Mouse (Mus musculus) urinary bladder, postnatal 36 days (tissue): ENCODE measurements around the gene Cbs.

Source experiments
- DNase-seq, 2 experiments: peaks; one replicate each; pipeline ENCODE4 v3.0.0; 2022; ENCODE audit warnings: low spot score in 2 of 2, mixed read lengths in 1 of 2

The Cbs gene

GRCm38 (mm10) chr17:31636942-31637811 lies at the start of gene Cbs:
Gene Cbs (minus strand): TSS chr17:31637238.
- DNase-seq: peak; percentile 46 to 80

GRCm38 (mm10) chr17:31686225-31686564 lies 49.2 kb upstream of the Cbs start:
- DNase-seq: no peak

GRCm38 (mm10) chr17:31685514-31686224 lies 48.6 kb upstream of the Cbs start:
- DNase-seq: peak; percentile 80 to 81

DNA sequence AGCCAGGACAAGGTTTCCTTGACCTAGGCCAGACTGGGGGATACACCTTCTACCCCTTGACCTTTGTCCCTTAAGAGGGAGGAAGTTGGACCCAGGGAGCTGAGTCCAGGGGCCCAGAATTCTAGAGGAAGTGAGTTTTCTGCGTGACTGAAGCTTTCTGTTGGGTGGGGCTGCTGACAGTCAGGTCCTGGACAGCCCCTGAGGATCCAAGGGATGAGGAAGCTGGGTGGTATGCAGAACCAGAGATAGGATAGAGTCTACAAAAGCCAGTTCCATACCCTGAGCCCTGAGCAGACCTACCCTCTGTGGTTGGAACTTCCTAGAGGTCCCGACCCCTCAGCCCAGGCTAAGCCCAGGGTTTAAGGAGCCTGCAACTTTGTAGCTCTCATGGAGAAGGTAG lies 43.4 kb upstream of the Cbs start:
- no peak for DNase-seq

DNA sequence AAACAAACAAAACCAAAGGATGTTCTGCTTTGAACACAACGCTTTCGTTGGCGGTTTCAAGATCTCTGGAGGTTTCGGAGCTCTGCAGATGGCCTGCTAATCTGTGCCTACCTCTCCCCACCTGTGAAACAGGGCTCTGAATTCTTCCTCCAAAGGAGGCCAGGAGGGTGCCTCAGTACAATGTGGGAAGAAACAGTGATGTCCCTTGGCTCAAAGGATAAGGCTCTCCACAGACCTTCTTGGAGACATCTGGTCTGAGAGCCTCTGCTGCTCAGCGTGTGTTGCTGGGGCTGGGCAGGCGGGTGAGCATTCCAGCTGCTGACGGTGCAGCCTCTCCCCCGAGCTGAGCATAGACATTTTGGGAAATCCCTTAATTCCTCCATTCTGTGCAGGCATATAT lies 40.5 kb upstream of the Cbs start, which contains the start of gene Cryaa:
Gene Cryaa, plus strand, starts transcription at position 301 of the 400 bp plus-strand sequence.
- DNase-seq: no peak

DNA sequence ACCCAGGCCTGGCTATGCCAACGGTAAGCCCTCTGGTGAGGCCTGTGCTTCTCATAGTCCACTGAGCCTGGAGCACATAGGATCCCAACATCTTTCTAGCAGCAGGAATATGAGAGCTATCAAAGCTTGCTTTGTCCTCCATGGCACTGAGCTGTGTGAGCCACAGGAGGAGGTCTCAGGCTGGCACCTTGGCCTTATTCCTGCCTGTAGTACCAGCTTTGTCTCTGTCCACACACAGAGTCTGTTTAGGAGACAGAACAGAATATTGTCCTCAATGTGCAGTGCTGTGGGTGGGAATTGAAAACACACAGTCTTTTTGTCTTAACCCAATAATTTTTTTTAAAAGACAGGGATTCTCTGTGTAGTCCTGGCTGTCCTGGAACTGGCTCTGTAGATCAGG lies 37.4 kb upstream of the Cbs start:
- DNase-seq: no peak

- no peak for DNase-seq
These were observed 35.2 kb upstream of the Cbs start for GRCm38 (mm10) chr17:31672279-31672678.

- DNase-seq: no peak
These were observed 34.7 kb upstream of the Cbs start for GRCm38 (mm10) chr17:31671698-31672097.

DNA sequence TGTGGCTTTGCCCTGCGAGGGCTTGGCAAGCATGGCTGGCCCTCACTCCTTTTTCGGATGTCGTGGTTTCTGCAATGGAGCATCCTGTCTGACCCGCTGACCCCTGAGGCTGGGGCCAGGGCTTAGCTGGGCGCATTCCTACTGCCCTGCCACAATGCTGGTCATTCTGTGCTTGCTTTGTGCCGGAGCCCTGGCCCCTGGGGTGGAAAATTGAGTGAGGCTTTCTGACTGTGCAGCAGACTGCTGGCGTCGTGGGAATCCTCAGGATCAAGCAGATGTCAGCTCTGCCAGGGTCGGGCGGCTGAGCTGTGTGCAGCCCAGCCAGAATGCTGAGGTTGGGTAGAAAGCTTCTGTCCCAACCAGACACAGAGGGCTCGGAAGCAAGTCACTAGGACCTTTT lies 33.1 kb upstream of the Cbs start:
- no peak for DNase-seq

DNA sequence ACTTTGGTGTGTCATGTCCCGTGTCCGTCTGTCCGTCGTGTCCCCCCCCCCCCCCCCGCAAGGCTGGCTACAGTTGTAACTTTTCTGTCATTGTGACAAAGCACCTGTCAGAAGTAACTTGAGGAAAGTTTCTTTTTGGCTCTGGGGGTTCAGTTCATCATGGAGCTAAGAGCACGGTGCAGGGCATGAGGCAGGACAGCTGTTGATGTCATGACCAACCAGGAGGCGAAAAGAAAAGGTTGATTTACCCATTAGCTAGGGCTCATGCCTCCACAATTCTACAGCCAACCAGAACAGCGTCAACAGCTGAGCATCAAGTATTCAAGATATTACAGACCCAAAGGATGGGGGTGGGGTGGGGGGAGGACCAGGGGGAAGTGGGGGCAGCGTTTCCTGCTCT lies 31.3 kb upstream of the Cbs start:
- no peak for DNase-seq

DNA sequence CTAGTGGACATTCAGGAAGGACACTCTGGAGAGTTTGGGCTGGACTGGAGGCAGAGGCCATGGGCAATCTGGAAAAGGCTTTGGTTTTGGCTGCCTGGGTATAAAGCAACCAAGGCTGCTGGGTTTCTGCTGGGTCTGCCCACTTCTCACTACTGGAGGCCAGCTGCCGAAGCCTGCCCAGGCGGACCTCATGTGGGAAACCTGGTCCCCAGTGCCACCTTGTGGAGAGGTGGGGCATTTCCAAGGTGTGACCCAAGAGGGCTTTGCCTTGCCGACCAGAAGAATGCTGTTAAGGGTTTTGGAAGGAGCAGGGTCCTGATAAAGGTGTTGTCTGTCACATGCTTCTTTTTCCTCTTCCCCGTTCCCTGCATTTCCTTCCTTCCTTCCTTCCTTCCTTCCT lies 27.7 kb upstream of the Cbs start:
- DNase-seq: peak; percentile 73 to 83

GRCm38 (mm10) chr17:31662855-31663254 lies 25.8 kb upstream of the Cbs start:
- DNase-seq: no peak

DNA sequence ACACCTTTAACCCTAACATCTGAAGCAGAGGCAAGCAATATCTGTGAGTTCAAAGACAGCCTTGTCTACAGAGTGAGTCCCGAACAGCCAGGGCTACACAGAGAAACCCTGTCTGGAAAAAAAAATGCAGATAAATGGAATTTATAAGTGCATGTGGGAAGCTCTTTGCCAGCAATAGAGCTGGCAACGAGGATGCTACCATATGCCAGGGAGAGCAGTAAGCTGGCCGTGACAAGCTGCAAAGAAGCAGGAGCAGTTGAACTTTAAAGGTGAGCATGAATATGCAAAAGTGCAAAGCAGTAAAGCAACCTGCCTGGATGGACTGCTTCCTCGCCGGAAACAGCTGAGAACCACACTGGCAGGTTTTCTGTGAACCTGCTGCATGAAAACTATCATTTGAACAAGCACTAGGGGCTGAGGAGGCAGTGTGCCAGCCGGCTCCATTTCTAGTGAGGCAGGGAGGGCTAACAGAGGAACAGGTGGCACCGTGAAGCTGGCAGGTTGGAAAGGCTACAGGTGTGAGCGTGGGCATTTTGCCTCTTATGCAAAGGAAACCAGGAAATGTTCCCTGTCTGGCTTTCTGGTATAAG lies 23.7 kb upstream of the Cbs start:
- DNase-seq: no peak

DNA sequence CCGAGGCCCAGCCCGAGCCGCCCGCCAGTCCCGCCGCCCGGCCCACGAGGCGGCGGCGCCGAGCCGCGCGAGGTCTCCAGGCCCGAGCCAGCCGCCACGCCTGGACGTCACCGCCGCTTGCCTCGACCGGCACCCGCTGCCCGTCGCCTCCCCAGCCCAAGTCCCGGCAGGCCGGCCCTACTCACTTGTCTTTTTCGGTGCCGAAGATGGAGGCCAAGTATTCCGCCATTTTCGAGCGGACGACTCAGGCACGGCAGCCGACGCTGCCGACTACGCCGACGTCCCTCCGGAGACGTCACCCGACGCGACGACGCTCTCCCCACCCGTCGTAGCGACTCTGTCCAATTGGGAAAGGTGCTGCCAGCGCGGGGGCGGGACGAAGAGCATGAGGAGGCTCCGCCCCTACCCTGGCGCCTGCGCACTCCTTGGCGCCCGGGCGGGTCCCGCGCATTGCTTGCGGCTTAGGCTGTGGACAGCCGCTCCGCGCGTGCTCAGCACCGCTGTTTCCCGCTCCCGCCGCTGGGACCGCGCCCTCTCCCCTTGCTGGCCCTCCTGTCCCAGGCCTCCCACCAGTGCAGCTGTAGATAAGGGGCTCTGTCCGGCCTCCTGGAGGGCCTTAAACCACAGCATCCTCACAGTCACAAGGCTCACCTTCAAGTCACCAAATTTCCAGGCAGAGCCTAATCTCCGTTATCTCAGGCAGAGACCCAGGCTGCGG lies 21.6 kb upstream of the Cbs start, which contains the start of gene U2af1:
Gene U2af1, minus strand, starts transcription at position 425 of the 718 bp plus-strand sequence.
- peak; percentile 97 for DNase-seq

- no peak for DNase-seq
These were observed 21.1 kb upstream of the Cbs start for GRCm38 (mm10) chr17:31658136-31658467.

DNA sequence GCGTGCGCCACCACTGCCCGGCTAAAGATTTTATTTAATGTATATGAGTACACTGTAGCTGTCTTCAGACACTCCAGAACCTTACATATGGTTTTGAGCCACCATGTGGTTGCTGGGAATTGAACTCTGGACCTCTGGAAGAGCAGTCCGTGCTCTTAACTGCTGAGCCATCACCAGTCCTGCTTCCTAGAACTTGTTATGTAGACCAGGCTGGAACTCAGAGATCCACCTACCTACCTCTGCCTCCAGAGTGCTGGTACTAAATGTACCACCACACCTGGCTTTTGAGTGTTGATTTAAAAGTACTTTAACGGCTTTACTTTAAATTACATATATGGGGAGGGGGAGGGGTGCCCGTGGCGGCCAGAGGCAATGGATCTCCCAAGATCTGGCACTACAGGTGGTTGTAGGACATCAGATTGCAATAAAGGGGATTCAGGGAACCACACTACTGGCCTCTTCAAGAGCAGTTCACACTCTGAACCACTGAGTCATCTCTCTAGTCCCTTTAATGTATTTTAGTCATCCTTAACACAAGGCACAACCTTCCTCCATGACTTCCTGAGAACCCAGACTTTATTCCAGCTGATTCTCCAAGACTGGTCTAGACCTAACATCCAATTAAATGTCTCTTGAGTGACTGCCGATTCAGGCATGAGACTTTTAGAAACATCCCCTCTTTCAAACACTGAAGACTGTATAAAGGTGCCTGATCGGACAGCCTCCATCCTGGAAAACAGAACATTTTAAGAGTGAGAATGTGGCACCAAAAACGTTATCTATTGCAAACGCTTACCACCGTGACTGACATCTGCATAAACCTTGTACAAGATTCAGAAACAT lies 20.3 kb upstream of the Cbs start:
- no peak for DNase-seq

- no peak for DNase-seq
These were observed 19.6 kb upstream of the Cbs start for GRCm38 (mm10) chr17:31656682-31657081.

DNA sequence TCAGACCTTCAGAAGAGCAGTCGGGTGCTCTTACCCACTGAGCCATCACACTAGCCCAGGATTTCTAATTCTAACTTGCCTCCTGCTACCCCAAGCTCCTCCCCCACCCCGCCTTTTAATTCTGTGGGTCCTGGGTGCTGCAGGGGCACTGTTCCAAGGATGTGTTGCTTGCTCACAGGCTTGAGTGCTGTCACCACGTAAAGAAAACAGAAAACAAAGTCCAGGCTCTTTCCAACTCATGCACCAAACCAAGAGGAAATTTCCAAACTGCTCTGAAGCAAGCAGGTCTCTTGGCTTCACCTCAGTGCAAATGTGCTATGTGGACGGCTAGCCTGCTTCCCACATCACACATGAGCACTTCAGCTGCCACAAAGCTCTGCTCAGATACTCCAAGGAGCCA lies 18.3 kb upstream of the Cbs start:
- DNase-seq: no peak

DNA sequence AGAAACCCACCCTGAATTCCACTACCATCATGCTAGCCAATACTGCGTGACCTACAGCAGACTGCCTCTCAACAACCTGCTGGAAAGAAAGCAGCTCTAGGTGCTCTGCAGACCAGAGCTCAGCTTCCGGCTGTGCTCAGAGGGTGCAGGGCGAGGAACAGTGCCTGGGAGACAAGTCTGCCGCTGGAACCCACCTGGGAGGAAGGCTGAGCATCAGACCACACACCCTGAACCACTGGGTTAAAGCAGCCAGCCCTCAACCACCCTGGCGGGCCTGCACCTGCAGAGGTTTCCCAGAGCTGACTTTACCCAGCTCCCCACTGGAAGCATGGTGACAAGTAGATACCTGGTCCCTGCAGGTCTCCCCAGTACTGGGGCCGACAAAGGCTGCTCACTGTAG lies 16.2 kb upstream of the Cbs start:
- DNase-seq: no peak

DNA sequence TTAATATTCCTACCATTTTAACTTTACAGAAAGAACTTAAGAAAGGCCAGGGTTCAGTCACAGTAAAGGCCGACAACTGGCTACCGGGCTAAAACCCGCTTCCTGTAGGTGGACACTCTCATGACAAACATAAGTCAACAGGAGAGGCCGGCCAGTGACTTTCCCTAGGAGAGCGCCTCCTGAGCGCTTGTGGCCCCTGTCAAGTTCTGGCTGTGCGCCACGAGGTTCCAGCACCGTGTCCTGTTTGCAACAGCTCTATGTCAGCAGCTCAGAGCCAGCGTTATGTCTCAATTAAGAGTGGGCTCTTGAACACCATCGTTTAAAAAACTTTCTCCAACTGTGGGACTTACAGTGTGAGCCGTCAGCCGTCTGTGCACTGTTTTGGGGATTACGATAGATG lies 15.1 kb upstream of the Cbs start:
- no peak for DNase-seq
